Mouse (Mus musculus): ENCODE data around the gene Gm20388.
"Not testable (repeated sequence)": the region's sequence is repeated elsewhere in the genome, so short reads cannot be mapped to it uniquely, and the experiment has no call there.

The Gm20388 gene

DNA sequence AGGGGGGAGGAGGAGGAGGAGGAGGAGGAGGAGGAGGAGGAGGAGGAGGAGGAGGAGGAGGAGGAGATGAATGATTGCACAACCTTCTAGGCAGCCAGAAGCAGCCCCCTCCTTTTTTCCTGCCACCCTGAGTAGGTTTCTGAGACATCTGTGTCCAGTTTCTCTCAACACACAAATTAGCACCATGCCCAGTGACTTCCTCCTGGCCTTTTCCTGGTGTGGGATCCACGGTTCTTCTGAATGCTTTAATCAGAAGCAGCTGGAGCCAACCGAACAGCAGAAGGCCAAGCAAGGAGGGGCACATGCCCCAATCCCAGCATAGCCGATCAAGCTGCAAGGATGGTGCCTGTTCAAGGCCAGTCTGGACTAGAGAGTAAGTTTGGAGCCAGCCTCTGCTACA, 3889.2 kb downstream of the Gm20388 start:
- DNase-seq (ENCODE audit: extremely low read depth, insufficient read length, low spot score), result no peak

DNA sequence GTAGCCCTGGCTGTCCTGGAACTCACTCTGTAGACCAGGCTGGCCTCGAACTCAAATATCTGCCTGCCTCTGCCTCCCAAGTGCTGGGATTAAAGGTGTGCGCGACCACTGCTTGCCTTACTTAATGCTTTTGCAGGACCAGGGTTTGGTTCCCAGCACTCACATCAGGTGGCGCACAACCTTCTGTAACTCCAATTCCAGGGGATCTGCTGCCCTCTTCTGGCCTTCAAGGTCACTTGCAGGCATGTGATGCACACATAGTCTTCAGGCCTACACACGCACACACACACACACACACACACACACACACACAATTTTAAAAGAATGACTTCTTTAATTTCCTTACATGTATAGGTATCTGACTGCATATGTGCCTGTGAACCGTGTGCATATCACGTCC, 3890.2 kb downstream of the Gm20388 start:
- DNase-seq (ENCODE audit: extremely low read depth, insufficient read length, low spot score), result no peak

GRCm38 (mm10) chr8:123801538-123801937, 3890.9 kb downstream of the Gm20388 start:
- no peak for DNase-seq (ENCODE audit: extremely low read depth, insufficient read length, low spot score)

- DNase-seq (ENCODE audit: extremely low read depth, insufficient read length, low spot score), result no peak
These were observed 3893.0 kb downstream of the Gm20388 start for GRCm38 (mm10) chr8:123803639-123804038.

DNA sequence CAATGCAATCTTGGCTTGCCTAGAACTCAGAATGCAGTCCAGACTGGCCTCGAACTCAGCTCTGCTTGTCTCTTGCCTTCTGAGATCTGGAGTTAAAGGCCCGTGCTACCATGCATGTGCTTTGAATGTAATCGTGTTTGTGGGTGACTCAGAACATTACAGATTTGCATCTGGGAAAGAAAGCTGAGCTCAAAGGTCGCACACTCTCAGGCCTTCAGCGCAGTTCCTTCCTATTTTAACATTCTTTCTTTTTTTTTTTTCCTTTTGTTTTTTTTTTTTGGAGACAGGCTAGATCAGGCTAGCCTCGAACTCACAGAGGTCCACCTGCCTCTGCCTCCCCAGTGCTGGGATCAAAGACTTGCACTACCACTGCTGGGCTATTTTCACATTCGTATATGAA, 3893.9 kb downstream of the Gm20388 start:
- no peak for DNase-seq (ENCODE audit: extremely low read depth, insufficient read length, low spot score)

DNA sequence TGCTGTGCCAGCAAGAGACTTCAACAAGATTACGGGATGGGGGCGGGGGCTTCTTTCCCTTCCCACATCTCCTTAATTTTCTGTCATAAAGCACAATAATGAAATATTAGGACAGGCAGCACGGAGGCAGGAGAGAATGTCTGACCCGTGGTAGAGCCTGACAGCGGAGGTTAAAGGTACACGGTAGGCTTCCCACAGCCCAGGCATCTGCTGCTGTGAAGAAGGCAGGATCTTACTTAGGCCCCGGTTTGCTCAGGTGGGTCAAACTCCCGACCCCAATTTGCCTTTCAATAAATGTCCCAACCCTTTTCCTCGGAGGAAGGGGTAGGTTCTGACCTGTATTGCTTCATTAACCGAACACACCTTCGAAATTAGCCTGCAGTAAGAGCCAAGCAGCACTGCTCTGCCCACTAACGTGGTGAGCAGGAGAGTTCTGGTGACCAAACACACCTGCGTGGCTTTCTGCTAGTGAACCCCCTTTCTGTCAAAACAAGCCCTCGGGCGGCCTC, 3894.6 kb downstream of the Gm20388 start:
- DNase-seq (ENCODE audit: extremely low read depth, insufficient read length, low spot score), result no peak

- peak; percentile 88 for DNase-seq (ENCODE audit: extremely low read depth, insufficient read length, low spot score)
These were observed 3895.2 kb downstream of the Gm20388 start, which contains the start of gene Rab4a for GRCm38 (mm10) chr8:123805718-123806373. Rab4a (plus strand) TSS chr8:123805985.

- no peak for DNase-seq (ENCODE audit: extremely low read depth, insufficient read length, low spot score)
These were observed 3895.8 kb downstream of the Gm20388 start for GRCm38 (mm10) chr8:123806374-123806935.

DNA sequence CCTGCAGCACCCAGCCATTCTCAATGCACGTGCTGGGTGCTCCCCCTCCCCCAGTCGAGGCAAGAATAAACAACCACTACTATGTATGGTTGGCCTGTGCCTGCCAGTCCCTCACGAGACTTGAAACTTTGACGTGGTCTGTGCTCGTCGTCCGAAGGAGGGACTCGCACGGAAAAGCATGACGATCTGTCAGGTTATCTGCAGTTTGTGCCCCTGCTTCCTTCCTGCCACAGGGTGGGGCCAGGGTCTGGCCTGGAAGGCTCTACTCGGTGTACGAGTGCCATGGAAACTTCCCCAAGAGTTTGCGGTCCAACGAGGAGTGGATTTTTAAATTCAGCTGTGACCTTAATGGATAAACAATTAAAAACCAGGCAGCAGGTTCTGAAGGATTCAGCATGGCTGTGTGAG, 3896.4 kb downstream of the Gm20388 start:
- no peak for DNase-seq (ENCODE audit: extremely low read depth, insufficient read length, low spot score)

DNA sequence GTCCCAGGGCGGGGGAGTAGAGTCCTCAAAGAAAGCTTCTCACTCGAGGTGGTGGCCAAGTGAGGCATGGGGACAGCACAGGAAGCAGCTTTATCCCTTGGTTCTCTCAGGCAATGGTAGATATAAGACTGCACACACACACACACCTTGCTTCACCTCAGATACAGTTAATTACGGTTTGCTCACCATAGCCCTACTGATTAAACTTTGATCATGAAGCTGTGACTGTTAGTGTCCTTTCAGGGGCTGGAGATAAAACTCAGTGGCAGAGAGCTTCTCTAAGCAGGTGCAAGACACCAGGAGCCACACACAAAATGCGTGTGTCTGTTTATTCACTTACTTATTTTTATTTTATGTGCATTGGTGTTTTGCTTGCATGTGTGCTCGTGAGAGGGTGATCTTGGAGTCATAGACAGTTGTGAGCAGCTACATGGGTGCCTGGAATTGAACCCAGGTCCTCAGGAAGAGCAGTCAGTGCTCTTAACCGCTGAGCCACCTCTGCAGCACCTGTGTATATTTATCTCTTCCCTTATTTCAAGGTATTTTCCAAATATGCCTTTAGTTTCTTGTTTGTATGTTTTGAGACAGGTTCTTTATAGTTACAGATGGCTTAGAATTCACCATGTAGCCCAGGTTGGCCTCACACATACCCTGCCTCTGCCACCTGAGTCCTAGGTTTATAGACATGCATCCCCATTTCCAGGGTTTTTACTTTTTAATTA, 3897.4 kb downstream of the Gm20388 start:
- DNase-seq (ENCODE audit: extremely low read depth, insufficient read length, low spot score), result no peak

GRCm38 (mm10) chr8:123808671-123809070, 3898.0 kb downstream of the Gm20388 start:
- DNase-seq (ENCODE audit: extremely low read depth, insufficient read length, low spot score), result no peak

DNA sequence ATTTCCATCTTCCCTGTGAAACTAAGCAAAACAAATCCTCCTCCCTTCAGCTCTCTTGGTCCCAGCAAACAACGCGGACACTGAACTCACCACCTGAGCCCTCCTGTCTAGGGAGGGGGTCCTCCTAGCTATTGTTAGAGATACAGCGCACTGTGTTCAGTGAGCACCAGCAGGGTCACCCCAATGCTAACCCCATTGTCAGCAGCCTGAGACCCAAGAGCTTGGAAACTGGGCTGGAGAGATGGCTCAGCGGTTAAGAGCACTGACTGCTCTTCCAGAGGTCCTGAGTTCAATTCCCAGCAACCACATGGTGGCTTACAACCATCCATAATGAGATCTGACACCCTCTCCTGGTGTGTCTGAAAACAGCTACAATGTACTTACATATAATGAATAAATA, 3898.7 kb downstream of the Gm20388 start:
- not testable (repeated sequence) for DNase-seq (ENCODE audit: extremely low read depth, insufficient read length, low spot score)

DNA sequence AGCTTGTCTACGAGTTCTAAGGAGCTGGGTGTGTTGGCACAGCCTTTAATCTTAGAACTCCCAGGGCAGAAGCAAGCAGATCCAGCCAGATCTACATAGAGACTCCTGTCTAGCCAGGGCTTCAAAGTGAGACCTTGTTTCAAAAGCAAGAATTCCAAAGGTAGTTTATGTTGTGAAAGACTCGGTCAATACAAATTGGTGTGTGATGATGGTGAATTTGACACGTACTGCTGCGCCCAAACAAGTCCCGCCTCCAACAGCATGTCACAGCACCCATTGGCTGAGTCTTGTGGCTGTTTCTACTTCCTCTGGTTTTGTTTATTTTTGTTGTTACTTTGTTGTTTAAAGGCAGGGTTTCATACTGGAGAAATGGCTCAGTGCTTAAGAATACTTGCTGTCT, 3901.6 kb downstream of the Gm20388 start:
- no peak for DNase-seq (ENCODE audit: extremely low read depth, insufficient read length, low spot score)

GRCm38 (mm10) chr8:123813173-123813891, 3902.7 kb downstream of the Gm20388 start:
- DNase-seq (ENCODE audit: extremely low read depth, insufficient read length, low spot score), result no peak

DNA sequence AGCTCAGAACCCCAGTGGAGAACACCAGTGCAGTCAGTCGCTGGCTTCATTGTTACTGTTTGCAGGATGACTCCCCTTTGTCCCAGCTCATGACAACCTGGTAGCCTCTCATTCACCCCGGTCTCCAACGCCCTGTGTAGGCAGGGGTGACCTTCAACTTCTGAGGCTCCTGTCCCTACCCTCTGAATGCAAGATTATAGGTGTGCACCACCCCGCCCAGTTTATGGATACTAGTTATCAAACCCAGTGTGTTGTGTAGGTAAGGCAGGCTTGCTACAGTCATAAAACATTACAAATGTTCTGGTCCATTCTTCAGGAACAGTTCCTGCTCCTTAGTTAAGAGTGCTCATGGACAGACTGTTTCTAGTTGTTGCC, 3903.2 kb downstream of the Gm20388 start:
- DNase-seq (ENCODE audit: extremely low read depth, insufficient read length, low spot score), result no peak

DNA sequence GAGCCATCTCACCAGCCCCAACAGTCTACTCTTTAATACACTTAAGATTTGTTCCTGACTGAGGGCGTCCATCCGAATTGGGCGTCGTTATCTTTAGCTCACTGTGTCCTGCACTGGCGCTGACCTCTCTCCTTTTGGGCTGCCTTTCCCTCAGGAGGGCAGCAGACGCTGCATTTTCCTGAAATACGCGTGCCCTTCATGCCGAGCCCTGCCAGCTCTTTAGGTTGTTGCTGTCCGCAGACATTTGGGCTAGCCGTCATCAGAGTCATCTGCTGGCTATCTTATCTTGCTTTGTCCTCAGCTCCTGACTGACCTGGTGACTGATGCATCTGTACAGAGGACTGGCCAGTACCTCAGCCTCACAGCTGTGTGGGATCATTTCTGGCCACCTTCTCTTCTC, 3904.7 kb downstream of the Gm20388 start:
- no peak for DNase-seq (ENCODE audit: extremely low read depth, insufficient read length, low spot score)

DNA sequence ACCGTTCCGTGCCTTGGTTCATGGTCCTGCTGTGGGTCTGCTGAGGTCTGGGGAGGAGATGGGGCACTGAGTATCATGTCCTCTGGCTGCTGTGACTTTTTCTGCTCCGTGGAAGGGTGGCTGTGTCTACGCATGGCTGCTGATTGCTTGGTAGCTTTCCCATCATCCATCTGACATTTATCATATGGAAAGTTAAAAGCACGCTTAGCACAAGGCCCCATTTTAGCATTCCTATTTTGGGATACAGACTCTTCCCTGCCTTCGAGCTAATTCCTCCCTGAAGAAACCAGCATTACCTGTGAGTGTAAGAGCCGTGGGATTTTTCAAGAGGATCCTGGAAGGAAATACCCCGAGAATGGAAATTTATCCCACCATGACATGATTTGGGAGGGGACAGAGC, 3906.3 kb downstream of the Gm20388 start:
- no peak for DNase-seq (ENCODE audit: extremely low read depth, insufficient read length, low spot score)

GRCm38 (mm10) chr8:123817747-123818146, 3907.1 kb downstream of the Gm20388 start:
- no peak for DNase-seq (ENCODE audit: extremely low read depth, insufficient read length, low spot score)

DNA sequence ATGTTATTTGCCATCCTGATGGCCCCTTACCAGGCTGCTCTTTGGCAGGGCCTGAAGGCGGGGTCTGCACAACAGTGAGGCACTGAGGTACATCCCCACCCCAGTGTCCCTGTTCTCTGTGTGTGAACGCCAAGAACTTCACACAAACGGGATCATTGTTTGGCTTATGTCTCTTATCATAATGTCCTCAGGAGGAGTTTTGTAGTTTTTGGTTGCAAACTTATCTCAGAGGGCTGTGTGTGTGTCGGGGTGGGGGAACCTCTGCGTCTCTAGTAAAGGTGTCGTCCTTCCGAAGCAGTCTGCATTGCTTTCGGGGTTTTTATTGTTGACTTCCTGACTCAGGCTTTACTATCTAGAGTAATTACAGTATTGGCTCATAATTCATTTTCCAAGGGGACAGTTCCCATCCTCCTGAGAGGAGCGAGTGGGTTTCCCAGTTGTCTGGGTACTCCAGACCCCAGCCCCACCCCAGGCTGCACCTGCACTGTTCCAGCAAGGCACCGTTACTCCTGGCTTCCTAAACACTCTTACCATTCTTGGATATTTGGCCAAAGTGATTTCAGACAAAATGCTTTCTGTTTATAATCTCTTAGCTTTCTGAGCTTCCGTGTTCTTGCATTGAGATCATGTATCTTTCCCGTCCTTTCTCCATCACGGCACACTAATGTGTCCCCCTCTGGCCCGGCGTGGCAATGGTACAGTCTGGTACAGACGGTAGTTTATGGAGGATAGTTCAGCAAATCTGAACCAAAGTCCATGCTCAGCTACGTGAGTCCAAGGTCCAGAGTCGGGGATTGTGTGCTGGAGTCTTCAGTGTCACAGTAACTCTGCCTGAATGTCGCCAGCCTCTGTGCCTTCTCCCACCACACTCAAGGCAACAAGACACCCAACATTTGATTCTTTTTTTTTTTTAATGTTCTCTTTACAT, 3909.3 kb downstream of the Gm20388 start:
- no peak for DNase-seq (ENCODE audit: extremely low read depth, insufficient read length, low spot score)

DNA sequence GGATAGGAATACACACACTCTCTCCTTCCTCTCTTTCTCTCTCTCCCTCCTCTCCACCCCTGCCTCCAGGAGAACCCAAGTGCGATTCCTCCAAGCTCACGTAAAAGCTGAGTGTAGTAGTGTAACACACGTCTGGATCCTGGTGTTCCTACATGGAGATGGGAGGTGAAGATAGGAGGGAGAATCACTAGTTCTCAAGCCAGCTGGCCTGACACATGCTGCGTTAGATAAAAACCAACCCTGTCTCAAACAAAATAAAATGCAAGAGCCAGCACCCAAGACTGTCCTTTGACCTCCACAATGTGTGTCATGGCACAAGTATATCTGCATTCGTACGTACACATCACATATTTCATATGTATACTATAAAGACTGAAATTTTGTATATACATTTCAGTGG, 3910.1 kb downstream of the Gm20388 start:
- DNase-seq (ENCODE audit: extremely low read depth, insufficient read length, low spot score), result no peak

All from 3134 (cell line).